Mouse (Mus musculus): ENCODE data around the gene Nell1. TPM values are rescaled to one million over a fixed set of nuclear protein-coding genes. Genes with fewer than 3 reads are reported as not detected.

Nell1 gene
- polyA plus RNA-seq, 2 experiments, result 0.08 TPM; not detected in 1

DNA sequence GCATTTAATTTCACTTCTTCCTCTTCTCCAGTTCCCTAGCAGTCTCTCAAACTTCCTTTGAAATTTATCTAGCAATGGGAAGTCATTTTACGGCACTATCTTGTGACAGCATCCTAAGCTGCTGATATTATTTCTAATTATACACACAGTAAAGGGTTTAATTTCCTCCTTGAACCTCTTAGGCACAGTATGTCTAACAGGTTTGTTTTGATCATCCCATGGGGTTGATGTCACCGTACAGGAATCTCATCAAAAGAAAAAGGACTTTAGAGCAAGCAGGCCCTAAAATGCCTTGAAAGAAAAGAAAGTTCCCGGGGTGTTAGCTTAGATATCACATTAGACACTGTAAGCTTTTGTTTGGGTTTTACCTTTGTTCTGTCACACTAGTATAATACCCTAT is 654.5 kb downstream of the Nell1 start:
- Histone ChIP-seq H3K4me2 (ENCODE audit: low read depth) (no peak overlapping the region), H3K27me3 (ENCODE audit: control insufficient read depth, insufficient read depth, low read length) (no peaks in the 10 kb centered on the region), H3K4me3 (ENCODE audit: insufficient read depth in 1 of 2, low read depth in 2 of 2, low read length in 2 of 2) (no peak overlapping the region), H3K9me3 (ENCODE audit: control insufficient read depth, low read length) (no peaks in the 10 kb centered on the region), H3K9ac (replicated peaks) (no peak overlapping the region), H3K4me1 (replicated peaks; ENCODE audit: control insufficient read depth in 2 of 2, insufficient read depth in 2 of 2, low read length in 1 of 2) (no peaks in the 10 kb centered on the region), H3K36me3 (replicated peaks; ENCODE audit: control insufficient read depth, insufficient read depth, low read depth) (no peaks in the 10 kb centered on the region), H3K27ac (no peak overlapping the region)
- TF ChIP-seq EP300 (IDR thresholded peaks at IDR 0.05; ENCODE audit: low read depth), result no peak
- no peak for TF ChIP-seq CTCF (IDR thresholded peaks at IDR 0.05; ENCODE audit: low read depth)
- WGBS (ENCODE audit: insufficient replicate concordance), result 53% methylated on average over 3 of the region's 3 CpGs
- ATAC-seq (ENCODE audit: insufficient read depth) (no peak), DNase-seq (ENCODE audit: low read depth in 3 of 3, low spot score in 3 of 3) (no peak)

DNA sequence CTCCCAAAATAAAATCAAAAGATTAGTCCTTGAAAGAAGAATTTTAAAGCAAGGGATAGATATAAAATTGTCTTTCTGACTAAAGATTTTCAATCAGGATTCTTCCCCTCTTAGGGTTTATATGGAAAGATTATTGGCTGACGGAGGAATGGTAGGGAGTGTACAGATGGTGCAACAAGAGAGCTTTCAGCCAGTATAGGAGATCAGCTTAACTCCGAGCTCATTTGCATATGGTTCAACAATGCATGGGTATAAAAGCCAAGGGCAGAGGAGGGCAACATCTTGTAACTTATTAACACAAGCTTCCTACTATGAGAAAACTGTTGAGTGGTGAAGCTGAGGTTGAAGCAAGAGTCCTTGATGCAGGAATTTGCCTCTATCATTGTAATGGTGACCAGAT is 658.5 kb downstream of the Nell1 start:
- Histone ChIP-seq H3K9ac (replicated peaks) (no peak overlapping the region), H3K4me2 (ENCODE audit: low read depth) (no peak overlapping the region), H3K27me3 (ENCODE audit: control insufficient read depth, insufficient read depth, low read length) (no peaks in the 10 kb centered on the region), H3K4me3 (ENCODE audit: insufficient read depth in 1 of 2, low read depth in 2 of 2, low read length in 2 of 2) (no peak overlapping the region), H3K4me1 (replicated peaks; ENCODE audit: control insufficient read depth in 2 of 2, insufficient read depth in 2 of 2, low read length in 1 of 2) (no peaks in the 10 kb centered on the region), H3K9me3 (ENCODE audit: control insufficient read depth, low read length) (no peaks in the 10 kb centered on the region), H3K36me3 (replicated peaks; ENCODE audit: control insufficient read depth, insufficient read depth, low read depth) (no peaks in the 10 kb centered on the region), H3K27ac (no peak overlapping the region)
- TF ChIP-seq EP300 (IDR thresholded peaks at IDR 0.05; ENCODE audit: low read depth) (no peak), CTCF (IDR thresholded peaks at IDR 0.05; ENCODE audit: low read depth) (no peak)
- ATAC-seq (ENCODE audit: insufficient read depth) (no peak), DNase-seq (ENCODE audit: low read depth in 3 of 3, low spot score in 3 of 3) (no peak)
- 52% methylated on average over 2 of the region's 2 CpGs for WGBS (ENCODE audit: insufficient replicate concordance)

DNA sequence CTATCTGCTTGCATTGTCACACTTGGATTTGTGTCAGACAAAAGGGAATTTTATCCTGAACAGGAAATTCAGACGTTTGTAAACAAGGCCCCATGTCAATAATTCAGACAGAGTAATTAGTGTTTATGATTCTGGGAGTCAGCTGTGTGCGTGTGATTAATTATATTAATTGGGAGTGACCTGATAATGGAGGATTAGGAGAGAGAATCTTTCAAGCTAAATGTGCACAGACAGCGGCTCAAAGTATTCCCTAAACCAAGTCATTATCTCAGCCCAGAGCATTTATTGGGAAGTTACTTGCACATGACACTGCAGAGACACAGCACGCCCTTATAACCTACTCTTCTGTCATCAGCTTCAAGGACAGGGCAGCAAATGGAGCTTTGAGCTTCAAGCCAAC is 697.6 kb downstream of the Nell1 start:
- no peak overlapping the region for H3K9ac ChIP-seq (replicated peaks)
- no peaks in the 10 kb centered on the region for H3K36me3 ChIP-seq (replicated peaks; ENCODE audit: control insufficient read depth, insufficient read depth, low read depth)
- no peak for DNase-seq (ENCODE audit: low read depth in 3 of 3, low spot score in 3 of 3)
- WGBS (ENCODE audit: insufficient replicate concordance), result 54% methylated on average over 4 of the region's 4 CpGs
- TF ChIP-seq CTCF (IDR thresholded peaks at IDR 0.05; ENCODE audit: low read depth), result no peak
- TF ChIP-seq EP300 (IDR thresholded peaks at IDR 0.05; ENCODE audit: low read depth), result no peak
- H3K4me1 ChIP-seq (replicated peaks; ENCODE audit: control insufficient read depth in 2 of 2, insufficient read depth in 2 of 2, low read length in 1 of 2), result no peaks in the 10 kb centered on the region
- no peaks in the 10 kb centered on the region for H3K9me3 ChIP-seq (ENCODE audit: control insufficient read depth, low read length)
- no peak overlapping the region for H3K27ac ChIP-seq
- H3K4me3 ChIP-seq (ENCODE audit: insufficient read depth in 1 of 2, low read depth in 2 of 2, low read length in 2 of 2), result no peak overlapping the region
- ATAC-seq (ENCODE audit: insufficient read depth), result no peak
- H3K27me3 ChIP-seq (ENCODE audit: control insufficient read depth, insufficient read depth, low read length), result no peaks in the 10 kb centered on the region
- H3K4me2 ChIP-seq (ENCODE audit: low read depth), result no peak overlapping the region

DNA sequence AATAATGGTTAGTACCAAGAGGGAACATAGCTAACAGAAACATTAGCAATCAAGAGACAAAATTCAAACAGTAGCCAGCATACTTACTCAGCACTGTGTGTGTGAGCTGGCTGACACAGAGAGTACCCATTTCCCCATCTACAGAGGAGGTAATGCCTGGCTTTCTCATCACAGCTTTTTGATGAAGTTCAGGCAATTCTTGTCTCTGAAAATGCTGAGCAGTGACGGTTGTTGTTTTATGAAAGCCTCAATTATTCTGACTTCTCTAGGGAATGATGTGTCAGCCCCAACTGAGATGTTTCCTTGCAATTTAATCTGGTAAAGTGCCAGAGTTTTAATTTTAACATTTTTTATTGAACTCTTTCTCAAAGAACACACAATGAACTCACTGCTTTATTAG is 700.8 kb downstream of the Nell1 start:
- Histone ChIP-seq H3K27ac (no peak overlapping the region), H3K4me2 (ENCODE audit: low read depth) (no peak overlapping the region), H3K27me3 (ENCODE audit: control insufficient read depth, insufficient read depth, low read length) (no peaks in the 10 kb centered on the region), H3K9ac (replicated peaks) (no peak overlapping the region), H3K4me1 (replicated peaks; ENCODE audit: control insufficient read depth in 2 of 2, insufficient read depth in 2 of 2, low read length in 1 of 2) (no peaks in the 10 kb centered on the region), H3K9me3 (ENCODE audit: control insufficient read depth, low read length) (no peaks in the 10 kb centered on the region), H3K36me3 (replicated peaks; ENCODE audit: control insufficient read depth, insufficient read depth, low read depth) (no peaks in the 10 kb centered on the region), H3K4me3 (ENCODE audit: insufficient read depth in 1 of 2, low read depth in 2 of 2, low read length in 2 of 2) (no peak overlapping the region)
- TF ChIP-seq EP300 (IDR thresholded peaks at IDR 0.05; ENCODE audit: low read depth) (no peak), CTCF (IDR thresholded peaks at IDR 0.05; ENCODE audit: low read depth) (no peak)
- 69% methylated on average over 1 of the region's 1 CpGs for WGBS (ENCODE audit: insufficient replicate concordance)
- DNase-seq (ENCODE audit: low read depth in 3 of 3, low spot score in 3 of 3) (no peak), ATAC-seq (ENCODE audit: insufficient read depth) (no peak)

DNA sequence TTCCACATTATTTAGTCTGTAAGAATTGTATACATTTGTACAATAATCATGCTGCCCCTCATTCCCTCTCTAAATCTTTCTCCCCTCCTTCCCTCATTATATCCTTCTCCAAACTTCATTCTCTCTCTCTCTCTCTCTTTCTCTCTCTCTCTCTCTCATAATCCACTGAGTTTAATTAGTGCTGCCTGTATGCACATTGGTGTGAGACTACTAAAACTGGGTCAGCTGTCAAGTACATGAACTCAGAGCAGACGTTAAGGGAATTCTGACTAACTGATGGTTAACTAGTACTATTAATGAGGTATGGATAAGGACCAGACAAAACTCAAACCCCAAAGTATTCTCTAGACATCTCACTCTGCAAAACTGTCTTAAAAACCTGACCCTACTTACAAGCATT is 702.8 kb downstream of the Nell1 start:
- no peak for ATAC-seq (ENCODE audit: insufficient read depth)
- no peaks in the 10 kb centered on the region for H3K27me3 ChIP-seq (ENCODE audit: control insufficient read depth, insufficient read depth, low read length)

More for the DNA sequence above, 702.8 kb downstream of the Nell1 start:
- 28% methylated on average over 1 of the region's 1 CpGs for WGBS (ENCODE audit: insufficient replicate concordance)
- H3K9me3 ChIP-seq (ENCODE audit: control insufficient read depth, low read length), result no peaks in the 10 kb centered on the region
- no peak for DNase-seq (ENCODE audit: low read depth in 3 of 3, low spot score in 3 of 3)
- H3K4me3 ChIP-seq (ENCODE audit: insufficient read depth in 1 of 2, low read depth in 2 of 2, low read length in 2 of 2), result no peak overlapping the region
- H3K4me2 ChIP-seq (ENCODE audit: low read depth), result no peak overlapping the region
- H3K36me3 ChIP-seq (replicated peaks; ENCODE audit: control insufficient read depth, insufficient read depth, low read depth), result no peaks in the 10 kb centered on the region
- no peaks in the 10 kb centered on the region for H3K4me1 ChIP-seq (replicated peaks; ENCODE audit: control insufficient read depth in 2 of 2, insufficient read depth in 2 of 2, low read length in 1 of 2)
- H3K27ac ChIP-seq, result no peak overlapping the region
- TF ChIP-seq CTCF (IDR thresholded peaks at IDR 0.05; ENCODE audit: low read depth) (no peak), EP300 (IDR thresholded peaks at IDR 0.05; ENCODE audit: low read depth) (no peak)
- H3K9ac ChIP-seq (replicated peaks), result no peak overlapping the region
